Mouse (Mus musculus) midbrain, embryonic 13.5 days (tissue): ENCODE measurements around the gene Rgs12. TPM values are rescaled to one million over a fixed set of nuclear protein-coding genes. Genes with fewer than 3 reads are reported as not detected.
A peak's percentile ranks its signal among the peaks of the same experiment; 100 is the strongest.

ENCODE experiments used
- ATAC-seq: fragments of 200-750 bp; cut with Nextera tagmentation; 2 replicates; pipeline ENCODE4 v1.8.0; 2017; ENCODE audit warnings: mild to moderate bottlenecking, moderate TSS enrichment, moderate library complexity
- H3K27ac ChIP-seq: fragments of 300-500 bp; sonication (generic); 2 replicates; pipeline ENCODE4 v1.5.1; 2015; ENCODE audit warnings: inconsistent platforms, mild to moderate bottlenecking, moderate library complexity
- H3K27me3 ChIP-seq: fragments of 300-500 bp; sonication (generic); 2 replicates; pipeline ENCODE4 v1.6.1; 2015; ENCODE audit warnings: mild to moderate bottlenecking, inconsistent platforms
- H3K36me3 ChIP-seq: fragments of 300-500 bp; sonication (generic); 2 replicates; pipeline ENCODE4 v1.6.1; 2015; ENCODE audit warnings: mild to moderate bottlenecking, inconsistent platforms
- H3K4me1 ChIP-seq: fragments of 300-500 bp; sonication (generic); replicated peaks from 2 replicates; pipeline ENCODE4 v1.6.1; 2015; ENCODE audit warnings: inconsistent platforms
- H3K4me2 ChIP-seq: fragments of 300-500 bp; sonication (generic); replicated peaks from 2 replicates; pipeline ENCODE4 v1.6.1; 2015; ENCODE audit warnings: moderate library complexity, mild to moderate bottlenecking, inconsistent platforms
- H3K4me3 ChIP-seq: fragments of 300-500 bp; sonication (generic); replicated peaks from 2 replicates; pipeline ENCODE4 v1.5.1; 2015; ENCODE audit warnings: mild to moderate bottlenecking, inconsistent platforms
- H3K9ac ChIP-seq: fragments of 300-500 bp; sonication (generic); replicated peaks from 2 replicates; pipeline ENCODE4 v1.6.1; 2015; ENCODE audit warnings: mild to moderate bottlenecking, inconsistent platforms
- H3K9me3 ChIP-seq: fragments of 300-500 bp; sonication (generic); 2 replicates; pipeline ENCODE4 v1.6.1; 2016; ENCODE audit warnings: mild to moderate bottlenecking, inconsistent platforms
- WGBS: fragments of 180-500 bp; shearing (Covaris S2); methylation state at CpG from one replicate; pipeline ENCODE4 v1.1.7; 2015; 5-methylcytosine and 5-hydroxymethylcytosine counted together
- polyA plus RNA-seq: library from polyadenylated mRNA; unstranded; fragments of >200 nt; fragmentation: Nextera tagmentation; extraction: Ambion mirVana; gene quantifications from 2 replicates; pipeline ENCODE4 v1.2.1, GENCODE M21; 2015

The Rgs12 gene
- 67.5 and 72.3 TPM in 2 replicates for polyA plus RNA-seq

DNA sequence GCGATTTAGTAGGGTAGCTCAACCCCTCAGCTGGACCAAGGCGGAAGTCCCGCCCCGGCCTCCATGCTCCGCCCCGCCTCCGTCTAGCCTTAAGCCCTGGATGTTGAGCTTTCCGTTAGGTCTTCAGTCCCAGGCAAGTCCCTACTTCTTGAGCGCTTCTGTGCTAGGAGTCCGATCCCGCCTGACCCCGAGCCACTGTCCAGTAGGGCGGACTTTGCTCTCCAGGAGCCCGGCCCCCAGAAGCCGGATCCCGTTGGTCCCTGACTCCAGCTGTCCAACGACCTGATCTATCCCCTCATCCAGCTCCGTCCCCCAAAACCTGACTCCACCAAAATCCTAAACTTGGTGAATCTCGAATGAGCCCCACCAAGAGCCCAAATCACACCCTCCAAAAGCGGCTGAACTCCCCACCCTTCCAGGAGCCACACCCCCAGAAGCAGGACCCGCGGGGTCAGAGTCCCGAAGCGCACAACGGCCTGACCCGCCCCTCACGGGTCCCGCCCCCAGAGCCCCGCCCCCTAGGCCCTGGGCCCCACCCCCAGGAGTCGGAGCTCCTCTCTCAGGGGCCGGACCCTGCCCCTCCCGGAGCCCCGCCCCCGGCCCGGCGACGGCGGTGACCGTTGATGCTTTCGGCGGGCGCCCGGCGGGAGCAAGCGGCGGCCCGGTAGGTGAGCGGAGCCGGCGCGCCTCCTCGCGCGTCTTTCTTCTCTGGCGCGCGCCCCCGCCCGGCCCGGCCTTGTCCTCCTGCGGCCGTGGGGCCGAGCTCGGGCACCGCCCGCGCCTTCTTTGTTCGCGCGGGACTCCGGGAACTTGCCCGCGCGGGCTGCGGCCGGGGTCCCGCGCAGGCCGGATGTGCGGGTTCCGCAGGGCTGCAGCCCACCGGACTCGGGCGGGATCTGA, at the start of gene Rgs12:
Gene Rgs12 (plus strand): TSS at position 585 of the 900 bp plus-strand sequence.
- peak; percentile 88 for ATAC-seq
- under 1% methylated on average over 75 of the region's 84 CpGs for WGBS
- H3K27me3 ChIP-seq, result no peaks in the 10 kb centered on the region

DNA sequence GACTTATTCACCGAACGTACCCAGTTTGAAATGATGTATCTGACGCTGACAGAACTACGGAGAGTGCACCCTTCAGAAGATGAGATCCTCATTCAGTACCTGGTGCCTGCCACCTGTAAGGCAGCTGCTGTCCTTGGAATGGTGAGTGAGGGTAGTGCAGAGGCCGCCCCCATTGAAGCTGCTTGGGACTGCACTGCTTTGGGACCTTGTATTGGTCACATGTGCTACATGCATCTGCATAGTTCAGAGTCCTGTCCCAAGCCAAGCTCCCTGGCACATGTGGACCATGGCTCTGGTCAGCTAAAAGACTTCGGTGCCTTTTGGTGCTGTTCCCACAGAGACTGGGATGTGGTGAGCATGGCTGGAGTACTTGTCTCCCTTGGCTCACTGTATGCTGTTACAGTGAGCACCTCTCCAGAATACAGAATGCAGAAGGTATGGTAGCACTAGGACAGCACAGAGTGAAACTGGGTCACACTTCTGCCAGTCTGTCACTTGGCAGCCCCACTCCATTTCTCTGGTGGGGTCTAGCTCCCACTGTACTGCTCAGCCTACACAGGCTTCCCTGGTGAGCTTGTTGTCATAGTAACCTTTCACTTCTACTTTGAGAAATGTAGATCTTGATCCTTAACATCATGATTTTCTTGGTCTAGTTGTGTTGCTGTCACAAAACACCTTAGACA, 49.3 kb upstream of the Rgs12 start:
- Histone ChIP-seq H3K36me3 (peaks cover 93% of the 10 kb centered on the region), H3K27me3 (no peaks in the 10 kb centered on the region), H3K9ac (no peak overlapping the region), H3K4me2 (no peak overlapping the region), H3K4me1 (no peaks in the 10 kb centered on the region), H3K9me3 (no peaks in the 10 kb centered on the region), H3K4me3 (no peak overlapping the region), H3K27ac (no peak overlapping the region)
- WGBS, result 96% methylated on average over 6 of the region's 6 CpGs
- no peak for ATAC-seq

More for the DNA sequence above, at the start of gene Rgs12:
- Histone ChIP-seq H3K4me3 (peak within 1 kb of the TSS; percentile 80), H3K27ac (peak within 1 kb of the TSS; percentile 95), H3K36me3 (peaks cover 8% of the 10 kb centered on the region), H3K4me2 (peak within 1 kb of the TSS; percentile 86), H3K9me3 (no peaks in the 10 kb centered on the region), H3K4me1 (peaks cover 37% of the 10 kb centered on the region), H3K9ac (peak within 1 kb of the TSS; percentile 95)

DNA sequence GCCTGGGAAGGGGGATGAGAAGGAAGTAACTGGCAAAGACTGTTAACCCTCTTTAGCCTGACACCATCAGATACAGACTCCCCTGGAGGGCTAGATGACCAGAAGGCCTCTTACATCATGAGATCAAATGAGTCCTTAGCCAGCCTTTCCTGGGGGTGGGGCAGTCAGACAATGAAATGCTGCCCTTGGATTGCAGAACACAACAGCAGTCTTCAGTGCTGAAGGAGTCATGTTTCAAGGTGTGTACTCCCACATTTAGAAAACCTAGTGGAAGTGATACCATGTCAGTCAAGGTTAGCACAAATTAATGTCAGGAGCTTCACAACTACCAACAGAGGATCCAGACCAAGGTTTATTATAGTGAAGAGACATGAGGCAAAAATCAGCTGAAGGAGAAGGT, 46.9 kb upstream of the Rgs12 start:
- H3K36me3 ChIP-seq, result peaks cover 94% of the 10 kb centered on the region

DNA sequence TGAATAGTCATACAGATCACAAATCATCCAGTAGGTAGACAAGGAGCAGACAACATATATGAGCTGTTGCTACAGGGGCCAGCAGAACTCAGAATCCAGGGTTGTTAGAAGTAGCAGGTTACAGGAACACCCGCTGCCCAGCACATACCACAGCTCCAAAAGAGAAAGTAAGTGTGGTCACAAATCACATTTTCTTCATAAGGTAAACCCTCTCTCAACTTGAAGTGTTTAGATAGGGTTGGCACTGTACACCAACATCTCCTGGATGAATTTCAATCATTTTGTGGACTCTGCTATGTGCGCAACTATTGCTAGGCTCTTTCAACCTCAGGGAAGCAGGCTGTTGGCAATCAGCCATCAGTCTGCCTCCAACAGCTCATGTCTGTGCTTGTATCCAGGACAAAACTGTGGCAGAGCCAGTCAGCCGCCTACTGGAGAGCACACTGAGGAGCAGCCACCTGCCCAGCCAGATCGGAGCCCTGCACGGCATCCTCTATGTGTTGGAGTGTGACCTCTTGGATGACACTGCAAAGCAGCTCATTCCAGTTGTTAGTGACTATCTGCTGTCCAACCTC, 46.3 kb upstream of the Rgs12 start:
- Histone ChIP-seq H3K4me2 (no peak overlapping the region), H3K36me3 (peaks cover 94% of the 10 kb centered on the region), H3K4me1 (peaks cover under 1% of the 10 kb centered on the region), H3K9ac (no peak overlapping the region), H3K27ac (no peak overlapping the region), H3K4me3 (no peak overlapping the region), H3K27me3 (no peaks in the 10 kb centered on the region), H3K9me3 (no peaks in the 10 kb centered on the region)
- ATAC-seq, result no peak
- 85% methylated on average over 5 of the region's 5 CpGs for WGBS

More for the DNA sequence above, 46.9 kb upstream of the Rgs12 start:
- Histone ChIP-seq H3K9ac (no peak overlapping the region), H3K27ac (no peak overlapping the region), H3K4me1 (no peaks in the 10 kb centered on the region), H3K9me3 (no peaks in the 10 kb centered on the region), H3K4me2 (no peak overlapping the region), H3K27me3 (no peaks in the 10 kb centered on the region), H3K4me3 (no peak overlapping the region)
- ATAC-seq, result no peak

DNA sequence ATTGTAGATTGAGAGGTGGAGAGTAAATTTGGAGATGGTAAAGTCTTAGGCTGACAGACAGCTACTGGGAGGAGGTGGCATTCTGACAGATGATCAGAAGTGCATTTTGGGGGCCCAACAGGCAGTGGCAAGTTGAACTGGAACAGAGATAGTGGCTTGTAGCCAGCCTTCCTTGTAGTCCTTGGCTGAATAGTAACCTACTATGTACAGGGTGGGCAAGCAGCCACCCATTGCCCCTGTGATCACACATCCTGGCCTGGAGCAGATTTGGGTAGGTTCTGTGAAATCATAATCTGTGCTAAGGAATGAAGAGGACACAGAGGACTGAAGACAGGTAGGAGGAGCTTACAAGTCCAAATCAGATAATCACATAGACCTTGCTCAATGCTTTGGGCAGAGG, 44.8 kb upstream of the Rgs12 start:
- H3K4me1 ChIP-seq, result peaks cover 10% of the 10 kb centered on the region
- no peak overlapping the region for H3K9ac ChIP-seq
- no peak overlapping the region for H3K4me3 ChIP-seq
- H3K4me2 ChIP-seq, result no peak overlapping the region
- H3K36me3 ChIP-seq, result peaks cover 95% of the 10 kb centered on the region
- H3K9me3 ChIP-seq, result no peaks in the 10 kb centered on the region
- H3K27me3 ChIP-seq, result no peaks in the 10 kb centered on the region
- ATAC-seq, result no peak
- H3K27ac ChIP-seq, result no peak overlapping the region

DNA sequence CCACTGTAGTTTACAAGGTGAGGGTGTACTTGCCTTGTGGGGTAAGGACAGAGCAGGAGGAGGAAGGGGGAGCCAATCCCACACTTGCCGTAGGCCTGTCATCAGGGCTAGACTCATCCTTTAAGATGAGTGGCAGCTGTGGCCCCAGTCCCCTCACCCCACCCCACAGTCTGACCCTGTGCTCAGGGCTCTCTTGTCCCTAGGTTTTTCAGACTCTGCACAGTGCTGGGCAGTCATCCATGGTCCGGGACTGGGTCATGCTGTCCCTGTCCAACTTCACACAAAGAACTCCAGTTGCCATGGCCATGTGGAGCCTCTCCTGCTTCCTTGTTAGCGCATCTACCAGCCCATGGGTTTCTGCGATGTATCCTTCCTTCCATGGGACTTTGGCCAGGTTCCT, 42.0 kb upstream of the Rgs12 start:
- H3K36me3 ChIP-seq, result peaks cover 83% of the 10 kb centered on the region
- WGBS, result 91% methylated on average over 4 of the region's 4 CpGs
- ATAC-seq, result no peak

DNA sequence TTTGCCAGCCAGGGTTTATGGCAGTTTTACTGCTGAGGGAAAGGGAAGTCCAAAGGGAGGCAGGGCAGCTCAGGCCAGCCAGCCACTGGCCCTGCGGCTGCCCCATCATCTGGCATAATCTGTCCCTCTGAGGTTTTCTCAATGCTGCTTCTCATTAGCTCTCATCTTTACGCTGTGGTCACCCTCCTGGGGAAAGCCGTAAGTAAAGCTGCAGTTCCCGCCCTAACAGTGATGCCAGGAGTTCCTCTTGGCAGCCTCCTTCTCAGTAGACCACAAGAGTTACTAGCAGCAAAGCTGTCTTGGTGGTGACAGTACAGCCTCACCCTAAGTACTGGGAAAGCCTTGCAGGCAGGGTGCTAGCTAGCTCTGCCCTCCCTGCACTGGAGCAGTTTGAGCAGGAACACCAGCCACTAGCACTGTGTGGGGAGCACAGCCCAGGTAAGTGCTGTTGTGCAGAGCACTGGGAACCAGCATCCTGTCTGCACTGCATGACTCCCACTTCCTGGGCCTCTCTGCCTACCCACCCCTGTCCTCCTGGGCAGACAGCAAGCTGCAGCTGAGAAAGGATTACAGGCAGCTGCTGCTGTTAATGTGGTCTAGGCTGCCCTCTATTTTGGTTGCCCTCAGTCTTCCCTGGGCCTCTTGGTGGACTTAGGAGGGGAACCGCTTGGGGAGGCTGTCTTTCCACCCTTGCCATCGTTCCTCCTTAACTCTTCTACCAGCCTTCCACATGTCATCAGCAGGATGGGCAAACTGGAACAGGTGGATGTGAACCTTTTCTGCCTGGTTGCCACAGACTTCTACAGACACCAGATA, 41.1 kb upstream of the Rgs12 start, which contains the start of gene Msantd1:
Gene Msantd1 (plus strand): TSS at position 103 of the 816 bp plus-strand sequence.
- Histone ChIP-seq H3K9ac (no peak within 1 kb of the TSS; the same call in 1 of the 2 replicates), H3K9me3 (no peaks in the 10 kb centered on the region), H3K4me2 (no peak within 1 kb of the TSS), H3K36me3 (peaks cover 76% of the 10 kb centered on the region), H3K27ac (peak within 1 kb of the TSS; percentile 11; the same call in 1 of the 2 replicates), H3K4me1 (peaks cover 10% of the 10 kb centered on the region), H3K27me3 (no peaks in the 10 kb centered on the region), H3K4me3 (no peak within 1 kb of the TSS)
- ATAC-seq, result 0 out of 2 replicates have a peak, but pooled peaks have one; percentile 37
- 78% methylated on average over 6 of the region's 6 CpGs for WGBS

More for the DNA sequence above, 42.0 kb upstream of the Rgs12 start:
- no peaks in the 10 kb centered on the region for H3K27me3 ChIP-seq
- H3K4me2 ChIP-seq, result no peak overlapping the region
- peaks cover 10% of the 10 kb centered on the region for H3K4me1 ChIP-seq
- no peak overlapping the region for H3K4me3 ChIP-seq
- H3K9ac ChIP-seq, result no peak overlapping the region
- H3K27ac ChIP-seq, result no peak overlapping the region
- H3K9me3 ChIP-seq, result no peaks in the 10 kb centered on the region

DNA sequence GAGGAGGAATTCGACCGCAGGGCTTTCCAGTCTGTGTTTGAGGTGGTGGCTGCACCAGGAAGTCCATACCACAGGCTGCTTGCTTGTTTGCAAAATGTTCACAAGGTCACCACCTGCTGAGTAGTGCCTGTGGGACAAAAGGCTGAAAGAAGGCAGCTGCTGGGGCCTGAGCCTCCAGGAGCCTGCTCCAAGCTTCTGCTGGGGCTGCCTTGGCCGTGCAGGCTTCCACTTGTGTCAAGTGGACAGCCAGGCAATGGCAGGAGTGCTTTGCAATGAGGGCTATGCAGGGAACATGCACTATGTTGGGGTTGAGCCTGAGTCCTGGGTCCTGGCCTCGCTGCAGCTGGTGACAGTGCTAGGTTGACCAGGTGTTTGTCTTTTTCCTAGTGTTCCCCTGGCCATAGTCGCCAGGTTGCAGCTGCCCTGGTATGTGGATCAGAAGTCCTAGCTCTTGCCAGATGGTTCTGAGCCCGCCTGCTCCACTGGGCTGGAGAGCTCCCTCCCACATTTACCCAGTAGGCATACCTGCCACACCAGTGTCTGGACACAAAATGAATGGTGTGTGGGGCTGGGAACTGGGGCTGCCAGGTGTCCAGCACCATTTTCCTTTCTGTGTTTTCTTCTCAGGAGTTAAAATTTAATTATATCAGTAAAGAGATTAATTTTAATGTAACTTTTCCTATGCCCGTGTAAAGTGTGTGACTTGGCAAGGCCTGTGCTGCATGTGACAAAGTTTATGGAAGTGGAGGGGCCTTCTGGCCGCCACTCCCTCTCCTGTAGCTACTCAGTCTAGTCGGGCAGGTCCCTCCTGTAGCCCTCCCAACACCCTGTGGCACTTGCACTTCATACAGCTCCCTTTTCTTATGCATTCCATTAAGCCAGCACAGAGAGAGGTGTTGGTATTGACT, 40.3 kb upstream of the Rgs12 start:
- WGBS, result 79% methylated on average over 9 of the region's 9 CpGs
- no peak overlapping the region for H3K27ac ChIP-seq
- no peak overlapping the region for H3K9ac ChIP-seq
- peaks cover 10% of the 10 kb centered on the region for H3K4me1 ChIP-seq
- H3K9me3 ChIP-seq, result no peaks in the 10 kb centered on the region
- H3K36me3 ChIP-seq, result peaks cover 70% of the 10 kb centered on the region
- H3K4me3 ChIP-seq, result no peak overlapping the region
- no peak for ATAC-seq
- H3K4me2 ChIP-seq, result no peak overlapping the region
- no peaks in the 10 kb centered on the region for H3K27me3 ChIP-seq

DNA sequence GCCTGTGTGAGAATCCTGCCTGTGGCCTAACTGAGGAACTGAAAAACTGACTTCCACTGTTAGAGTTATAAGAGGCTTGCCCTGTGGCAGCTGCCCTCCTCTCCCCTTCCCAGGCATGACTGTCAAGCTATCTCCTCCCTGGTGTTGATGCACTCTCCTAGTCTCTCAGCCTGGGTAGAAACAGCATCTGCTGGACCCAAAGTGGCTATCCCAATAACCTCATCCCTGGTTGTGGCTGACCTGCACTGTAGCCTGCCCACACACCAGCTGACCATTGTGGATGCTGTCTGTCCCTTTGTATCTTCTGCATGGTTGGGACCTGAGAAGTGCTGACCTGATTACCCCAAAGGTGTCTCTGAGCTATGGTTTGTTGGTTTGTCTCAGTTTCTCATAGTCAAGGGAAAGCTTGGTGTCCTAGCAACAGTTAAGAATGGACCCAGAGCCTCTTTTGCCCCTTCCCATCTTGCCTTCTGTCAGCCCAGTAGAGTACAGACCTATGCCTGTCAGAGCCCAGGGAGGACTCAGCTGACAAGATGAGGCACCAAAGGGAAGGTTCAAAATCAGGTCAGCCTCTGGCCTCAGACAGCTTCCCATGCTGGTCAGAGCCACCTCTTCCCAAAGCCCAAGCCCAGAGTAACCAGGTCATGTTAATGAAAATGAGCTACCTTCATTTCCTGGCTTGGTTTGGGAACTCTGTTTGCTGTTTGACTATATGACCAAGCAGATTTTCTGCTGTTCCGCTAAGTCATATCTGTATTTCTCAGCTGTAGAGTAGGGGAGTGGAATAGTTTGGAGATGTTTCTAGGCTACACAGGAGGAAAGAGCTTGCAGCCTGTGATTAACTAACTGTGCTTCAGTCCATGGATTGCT, 39.4 kb upstream of the Rgs12 start:
- ATAC-seq, result no peak
- H3K9me3 ChIP-seq, result no peaks in the 10 kb centered on the region
- H3K4me3 ChIP-seq, result no peak overlapping the region
- WGBS, result 92% methylated on average over 1 of the region's 1 CpGs
- peaks cover 10% of the 10 kb centered on the region for H3K4me1 ChIP-seq
- H3K36me3 ChIP-seq, result peaks cover 62% of the 10 kb centered on the region
- no peak overlapping the region for H3K4me2 ChIP-seq
- no peak overlapping the region for H3K27ac ChIP-seq
- H3K27me3 ChIP-seq, result no peaks in the 10 kb centered on the region
- no peak overlapping the region for H3K9ac ChIP-seq

DNA sequence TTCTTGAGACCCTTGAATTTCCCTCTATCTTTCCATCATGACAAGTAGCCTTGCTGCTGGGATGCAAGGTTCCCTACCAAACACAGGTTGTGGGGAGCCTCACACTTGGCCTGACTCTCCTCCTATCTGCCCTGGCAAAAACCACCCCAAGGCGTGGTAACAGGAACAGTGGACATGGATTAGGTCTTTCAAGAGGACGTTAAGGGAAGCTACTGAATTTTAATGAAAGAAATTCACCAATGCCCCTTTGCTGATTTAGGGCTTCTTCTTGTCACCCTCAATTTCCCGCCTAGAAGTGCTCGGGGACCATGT, 38.8 kb upstream of the Rgs12 start:
- H3K27me3 ChIP-seq, result no peaks in the 10 kb centered on the region
- no peak for ATAC-seq
- no peak overlapping the region for H3K4me2 ChIP-seq
- H3K4me3 ChIP-seq, result no peak overlapping the region
- peaks cover 10% of the 10 kb centered on the region for H3K4me1 ChIP-seq
- 73% methylated on average over 4 of the region's 4 CpGs for WGBS
- H3K9me3 ChIP-seq, result no peaks in the 10 kb centered on the region
- H3K9ac ChIP-seq, result no peak overlapping the region
- H3K36me3 ChIP-seq, result peaks cover 56% of the 10 kb centered on the region
- H3K27ac ChIP-seq, result no peak overlapping the region
